Mouse (Mus musculus) heart, embryonic 13.5 days (tissue): ENCODE data around the gene Ift46. TPM values are rescaled to one million over a fixed set of nuclear protein-coding genes. Genes with fewer than 3 reads are reported as not detected.
A peak's percentile ranks its signal among the peaks of the same experiment; 100 is the strongest.

Experiments
- ATAC-seq: fragments of 200-750 bp; cut with Nextera tagmentation; 2 replicates; pipeline ENCODE4 v1.8.0; 2017; ENCODE audit warnings: moderate TSS enrichment; ENCODE audit not compliant: insufficient number of reproducible peaks, low FRiP score, low TSS enrichment; ENCODE audit errors: extremely low read depth
- H3K27ac ChIP-seq: fragments of 300-500 bp; sonication (generic); replicated peaks from 2 replicates; pipeline ENCODE4 v1.5.1; 2015; ENCODE audit warnings: moderate library complexity, mild to moderate bottlenecking, inconsistent platforms
- H3K27me3 ChIP-seq: fragments of 300-500 bp; sonication (generic); replicated peaks from 2 replicates; pipeline ENCODE4 v1.6.1; 2015; ENCODE audit warnings: mild to moderate bottlenecking, inconsistent platforms
- H3K36me3 ChIP-seq: fragments of 300-500 bp; sonication (generic); 2 replicates; pipeline ENCODE4 v1.6.1; 2015; ENCODE audit warnings: mild to moderate bottlenecking, inconsistent platforms
- H3K4me1 ChIP-seq: fragments of 300-500 bp; sonication (generic); 2 replicates; pipeline ENCODE4 v1.6.1; 2015; ENCODE audit warnings: inconsistent platforms
- H3K4me2 ChIP-seq: fragments of 300-500 bp; sonication (generic); 2 replicates; pipeline ENCODE4 v1.6.1; 2015; ENCODE audit warnings: inconsistent platforms, mild to moderate bottlenecking, moderate library complexity
- H3K4me3 ChIP-seq: fragments of 300-500 bp; sonication (generic); 2 replicates; pipeline ENCODE4 v1.5.1; 2015; ENCODE audit warnings: moderate library complexity, mild to moderate bottlenecking, inconsistent platforms
- H3K9ac ChIP-seq: fragments of 300-500 bp; sonication (generic); 2 replicates; pipeline ENCODE4 v1.6.1; 2015; ENCODE audit warnings: inconsistent platforms, mild to moderate bottlenecking, moderate library complexity
- H3K9me3 ChIP-seq: fragments of 300-500 bp; sonication (generic); 2 replicates; pipeline ENCODE4 v1.6.1; 2016; ENCODE audit warnings: inconsistent platforms
- WGBS: fragments of 180-500 bp; shearing (Covaris S2); methylation state at CpG from one replicate; pipeline ENCODE4 v1.1.7; 2015; ENCODE audit warnings: mixed read lengths; 5-methylcytosine and 5-hydroxymethylcytosine counted together
- polyA plus RNA-seq: library from polyadenylated mRNA; unstranded; fragments of >200 nt; fragmentation: Nextera tagmentation; extraction: Ambion mirVana; gene quantifications from 2 replicates; pipeline ENCODE4 v1.2.1, GENCODE M21; 2015

Ift46 gene
- polyA plus RNA-seq, 1 experiment from 2014 or later = 65.7 TPM

DNA sequence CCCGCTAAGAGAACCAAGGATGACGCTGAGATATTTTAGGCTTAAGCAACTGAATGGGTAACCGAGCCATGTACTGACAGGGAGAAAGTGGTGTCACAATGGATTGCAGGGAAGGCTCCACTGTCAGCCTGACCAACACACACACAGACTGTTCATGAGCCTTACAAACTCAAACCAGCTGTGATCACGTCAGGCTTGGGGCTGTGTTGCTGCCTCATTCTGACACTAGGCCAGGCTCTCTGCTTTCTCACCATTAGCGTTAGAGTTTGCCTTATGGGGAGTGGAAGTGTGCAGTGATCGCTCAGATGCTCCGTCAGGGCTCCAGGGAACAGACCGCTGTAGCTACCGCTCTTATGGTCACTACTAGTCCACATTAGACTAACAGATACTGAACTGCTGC is 25.1 kb downstream of the Ift46 start:
- Histone ChIP-seq H3K4me2 (no peak overlapping the region), H3K9ac (no peak overlapping the region), H3K4me3 (no peak overlapping the region), H3K4me1 (no peaks in the 10 kb centered on the region), H3K36me3 (peaks cover 47% of the 10 kb centered on the region), H3K27ac (no peak overlapping the region), H3K9me3 (no peaks in the 10 kb centered on the region), H3K27me3 (peaks cover 15% of the 10 kb centered on the region)
- no peak for ATAC-seq
- 73% methylated on average over 9 of the region's 9 CpGs for WGBS

DNA sequence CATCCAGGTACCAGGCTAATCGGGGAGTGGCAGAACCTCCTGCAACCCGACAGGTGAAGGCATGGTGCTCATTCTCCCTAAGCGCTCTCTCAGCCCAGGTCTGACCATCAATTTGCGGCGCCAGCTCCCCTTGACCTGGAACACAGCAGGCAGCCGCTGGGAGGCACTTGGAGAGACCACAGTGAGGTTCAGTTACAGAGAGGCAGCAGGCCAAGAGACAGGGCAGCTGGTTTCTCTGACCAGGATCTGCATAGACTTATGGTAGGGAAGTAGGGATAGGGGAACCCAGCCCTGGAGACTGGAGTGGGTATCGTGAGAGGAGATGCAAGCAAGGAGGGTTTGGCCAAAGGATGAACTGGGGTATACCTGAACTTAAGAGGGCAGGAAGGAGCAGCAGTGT is 30.6 kb downstream of the Ift46 start:
- WGBS = 38% methylated on average over 7 of the region's 7 CpGs
- H3K36me3 ChIP-seq = no peaks in the 10 kb centered on the region
- peak overlapping the region; percentile 82 for H3K4me2 ChIP-seq
- no peak overlapping the region for H3K27ac ChIP-seq
- peaks cover 48% of the 10 kb centered on the region for H3K27me3 ChIP-seq
- H3K4me1 ChIP-seq = peaks cover 16% of the 10 kb centered on the region
- no peak for ATAC-seq
- peak overlapping the region; percentile 65; the same call in 1 of the 2 replicates for H3K4me3 ChIP-seq
- H3K9me3 ChIP-seq = no peaks in the 10 kb centered on the region
- H3K9ac ChIP-seq = no peak overlapping the region

DNA sequence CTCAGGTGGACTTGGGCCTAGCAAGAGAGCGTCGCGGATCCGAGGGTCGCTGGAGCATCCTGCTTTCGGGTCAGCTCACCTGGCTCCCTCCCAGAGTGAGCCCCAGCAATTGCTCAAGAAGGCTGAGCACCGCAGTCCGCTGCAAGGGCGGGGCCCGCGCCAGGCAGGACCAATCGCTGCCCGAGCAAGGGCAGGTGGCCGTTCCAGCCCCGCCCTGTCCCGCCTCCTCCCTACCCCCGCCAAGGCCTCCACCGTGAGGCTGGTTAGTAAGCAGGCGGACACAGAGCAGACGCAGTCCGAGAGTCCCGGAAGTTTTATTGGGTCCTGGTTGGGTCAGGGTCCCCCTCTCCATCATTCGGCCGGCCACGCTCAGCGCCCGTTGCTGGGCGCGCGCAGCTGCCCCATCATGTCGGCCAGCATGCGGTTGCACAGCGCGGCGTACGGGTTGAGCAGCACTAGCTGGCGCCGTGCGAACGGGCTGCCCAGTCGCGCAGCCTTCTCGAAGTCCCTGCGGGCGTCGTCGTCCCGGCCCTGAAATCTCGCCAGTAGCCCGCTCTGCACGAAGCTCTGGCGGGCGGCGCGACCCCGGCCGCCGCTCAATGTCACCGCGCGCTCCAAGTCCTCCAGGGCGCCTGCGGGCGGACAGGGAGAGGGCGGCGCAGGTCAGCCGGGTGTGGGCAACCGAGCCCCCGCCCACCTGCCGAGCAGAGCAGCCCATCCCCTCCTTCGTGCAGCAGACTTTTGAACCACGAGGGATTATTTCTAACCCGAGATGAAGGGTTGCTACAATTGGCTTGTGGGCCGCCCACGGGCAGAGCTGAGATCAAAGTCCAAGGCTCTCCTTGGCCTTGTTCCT is 31.6 kb downstream of the Ift46 start, which contains the start of gene Tmem25:
TSS of gene Tmem25 (minus strand) at position 206 of the 856 bp plus-strand sequence.
- H3K27me3 ChIP-seq = peaks cover 48% of the 10 kb centered on the region
- H3K4me2 ChIP-seq = peak within 1 kb of the TSS; percentile 82
- H3K36me3 ChIP-seq = no peaks in the 10 kb centered on the region
- under 1% methylated on average over 75 of the region's 75 CpGs for WGBS
- peak within 1 kb of the TSS; percentile 65 for H3K4me3 ChIP-seq
- H3K9ac ChIP-seq = peak within 1 kb of the TSS; percentile 82
- H3K27ac ChIP-seq = peak within 1 kb of the TSS; percentile 70
- ATAC-seq = peak; percentile 75
- no peaks in the 10 kb centered on the region for H3K9me3 ChIP-seq
- H3K4me1 ChIP-seq = peaks cover 16% of the 10 kb centered on the region

DNA sequence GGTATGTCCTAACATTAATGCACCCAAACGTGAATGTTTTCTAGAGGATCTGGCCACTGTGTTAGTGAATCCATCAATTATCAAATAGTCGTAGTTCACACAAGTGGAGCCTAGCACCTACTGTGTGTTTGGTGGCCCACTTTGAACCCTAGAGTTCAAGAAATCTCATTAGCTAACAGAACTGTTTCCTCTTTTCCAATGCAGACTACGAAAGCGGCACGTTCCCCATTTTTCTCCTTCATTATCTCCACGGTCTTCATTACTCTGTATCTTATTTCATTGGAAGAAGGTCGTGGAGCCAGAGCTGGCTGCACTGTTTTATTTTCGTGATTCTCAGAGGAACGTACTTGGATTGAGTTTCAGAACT is 32.2 kb downstream of the Ift46 start:
- Histone ChIP-seq H3K36me3 (peaks cover 5% of the 10 kb centered on the region), H3K9me3 (no peaks in the 10 kb centered on the region), H3K27ac (no peak overlapping the region), H3K9ac (peak overlapping the region; percentile 82), H3K27me3 (peaks cover 48% of the 10 kb centered on the region), H3K4me3 (peak overlapping the region; percentile 65), H3K4me2 (peak overlapping the region; percentile 82), H3K4me1 (peaks cover 16% of the 10 kb centered on the region)
- 42% methylated on average over 9 of the region's 9 CpGs for WGBS
- ATAC-seq = no peak

- Histone ChIP-seq H3K27me3 (peaks cover 44% of the 10 kb centered on the region), H3K4me1 (peaks cover 16% of the 10 kb centered on the region), H3K27ac (no peak overlapping the region), H3K9ac (no peak overlapping the region), H3K9me3 (no peaks in the 10 kb centered on the region), H3K4me3 (no peak overlapping the region), H3K36me3 (peaks cover 21% of the 10 kb centered on the region), H3K4me2 (no peak overlapping the region)
- no peak for ATAC-seq
- WGBS = 68% methylated on average over 6 of the region's 6 CpGs
Observed at GRCm38 (mm10) chr9:44801669-44802068, 34.0 kb downstream of the Ift46 start.

- peaks cover 16% of the 10 kb centered on the region for H3K4me1 ChIP-seq
- peaks cover 33% of the 10 kb centered on the region for H3K27me3 ChIP-seq
- H3K27ac ChIP-seq = no peak within 1 kb of the TSS
- H3K9me3 ChIP-seq = no peaks in the 10 kb centered on the region
- H3K36me3 ChIP-seq = peaks cover 33% of the 10 kb centered on the region
- no peak for ATAC-seq
- H3K9ac ChIP-seq = no peak within 1 kb of the TSS
- H3K4me3 ChIP-seq = no peak within 1 kb of the TSS
- H3K4me2 ChIP-seq = no peak within 1 kb of the TSS
- WGBS = 62% methylated on average over 4 of the region's 4 CpGs
Observed at GRCm38 (mm10) chr9:44802808-44803450, 35.2 kb downstream of the Ift46 start, which contains the start of gene Ttc36. Gene Ttc36 (minus strand): TSS chr9:44803072.

DNA sequence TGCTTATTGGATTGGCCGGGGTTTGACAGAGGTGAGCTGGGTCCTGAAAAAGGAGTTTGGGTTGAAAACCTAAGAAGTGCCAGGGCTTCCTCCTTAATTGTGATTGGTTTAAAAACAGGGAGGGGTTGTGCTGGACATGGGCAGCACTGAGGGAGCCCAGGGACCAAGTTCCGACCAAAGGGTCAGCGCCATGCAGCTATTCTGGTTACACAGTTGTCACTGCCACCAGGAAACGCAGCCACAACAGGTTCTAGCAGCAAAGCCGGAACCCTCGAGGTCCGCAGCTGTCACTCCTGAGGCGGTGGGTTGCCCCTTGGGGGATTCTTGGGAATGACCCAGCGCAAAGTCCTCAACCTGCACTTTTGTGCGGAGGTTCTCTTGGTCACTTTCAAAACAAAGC is 37.0 kb downstream of the Ift46 start:
- 89% methylated on average over 10 of the region's 10 CpGs for WGBS
- Histone ChIP-seq H3K36me3 (peaks cover 51% of the 10 kb centered on the region), H3K27ac (no peak overlapping the region)

GRCm38 (mm10) chr9:44805536-44805935 is 37.8 kb downstream of the Ift46 start:
- Histone ChIP-seq H3K9ac (no peak overlapping the region), H3K4me1 (no peaks in the 10 kb centered on the region), H3K4me3 (no peak overlapping the region), H3K4me2 (no peak overlapping the region), H3K27me3 (peaks cover 17% of the 10 kb centered on the region), H3K9me3 (no peaks in the 10 kb centered on the region), H3K27ac (no peak overlapping the region), H3K36me3 (peaks cover 59% of the 10 kb centered on the region)
- WGBS = 83% methylated on average over 5 of the region's 5 CpGs
- ATAC-seq = no peak

More for the DNA sequence above, 37.0 kb downstream of the Ift46 start:
- H3K4me2 ChIP-seq = no peak overlapping the region
- no peak for ATAC-seq
- peaks cover 23% of the 10 kb centered on the region for H3K27me3 ChIP-seq
- H3K9me3 ChIP-seq = no peaks in the 10 kb centered on the region
- no peak overlapping the region for H3K4me3 ChIP-seq
- peaks cover 7% of the 10 kb centered on the region for H3K4me1 ChIP-seq
- H3K9ac ChIP-seq = no peak overlapping the region

DNA sequence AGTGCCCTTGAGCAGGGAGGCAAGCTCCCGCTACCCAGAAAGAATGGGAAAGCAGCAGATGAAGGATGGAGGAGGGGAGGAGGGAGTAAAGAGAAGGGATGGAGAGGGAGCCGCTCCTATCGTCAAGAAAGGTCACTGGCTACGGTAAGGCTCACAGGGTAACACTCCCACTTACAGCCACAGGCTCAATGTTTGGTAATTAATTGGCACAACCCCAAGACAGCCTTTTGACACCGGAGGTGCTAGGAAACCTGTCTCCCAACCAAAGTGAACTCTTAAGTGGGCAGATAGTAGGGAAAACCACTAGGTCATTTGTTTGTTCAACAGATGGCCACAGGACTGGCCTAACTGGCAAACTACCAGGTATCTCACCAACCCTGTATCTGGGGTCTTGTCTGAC is 39.4 kb downstream of the Ift46 start:
- H3K4me2 ChIP-seq = no peak overlapping the region
- no peak for ATAC-seq
- H3K9me3 ChIP-seq = no peaks in the 10 kb centered on the region
- H3K27ac ChIP-seq = no peak overlapping the region
- no peaks in the 10 kb centered on the region for H3K4me1 ChIP-seq
- H3K36me3 ChIP-seq = peaks cover 75% of the 10 kb centered on the region
- H3K4me3 ChIP-seq = no peak overlapping the region
- H3K27me3 ChIP-seq = 0 out of 2 replicates have a peak, but pooled peaks cover under 1% of the 10 kb centered on the region
- 73% methylated on average over 5 of the region's 5 CpGs for WGBS
- no peak overlapping the region for H3K9ac ChIP-seq

DNA sequence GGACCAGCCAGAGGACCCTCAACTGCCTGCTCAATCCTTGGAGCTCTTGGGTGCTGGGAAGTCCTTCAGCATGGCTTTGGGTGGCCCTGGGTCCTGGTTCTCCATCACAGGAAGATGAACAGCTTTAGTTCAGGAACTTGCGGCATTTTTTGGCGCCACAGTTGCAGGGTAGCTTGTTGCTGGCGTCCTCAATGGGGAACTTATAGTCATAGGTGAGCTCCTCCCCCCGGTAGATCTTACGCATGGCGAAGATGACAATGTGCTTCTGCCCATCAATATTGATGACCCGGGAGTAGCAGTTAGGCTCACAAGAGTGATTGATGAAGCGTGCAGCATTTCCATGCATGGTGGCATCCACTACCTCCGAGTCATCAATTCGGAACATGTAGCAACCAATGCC is 40.1 kb downstream of the Ift46 start:
- no peak for ATAC-seq
- H3K4me2 ChIP-seq = no peak overlapping the region
- peaks cover 82% of the 10 kb centered on the region for H3K36me3 ChIP-seq
- no peak overlapping the region for H3K27ac ChIP-seq
- no peak overlapping the region for H3K4me3 ChIP-seq
- H3K4me1 ChIP-seq = no peaks in the 10 kb centered on the region
- no peak overlapping the region for H3K9ac ChIP-seq
- H3K27me3 ChIP-seq = no peaks in the 10 kb centered on the region
- 92% methylated on average over 10 of the region's 10 CpGs for WGBS
- H3K9me3 ChIP-seq = no peaks in the 10 kb centered on the region

DNA sequence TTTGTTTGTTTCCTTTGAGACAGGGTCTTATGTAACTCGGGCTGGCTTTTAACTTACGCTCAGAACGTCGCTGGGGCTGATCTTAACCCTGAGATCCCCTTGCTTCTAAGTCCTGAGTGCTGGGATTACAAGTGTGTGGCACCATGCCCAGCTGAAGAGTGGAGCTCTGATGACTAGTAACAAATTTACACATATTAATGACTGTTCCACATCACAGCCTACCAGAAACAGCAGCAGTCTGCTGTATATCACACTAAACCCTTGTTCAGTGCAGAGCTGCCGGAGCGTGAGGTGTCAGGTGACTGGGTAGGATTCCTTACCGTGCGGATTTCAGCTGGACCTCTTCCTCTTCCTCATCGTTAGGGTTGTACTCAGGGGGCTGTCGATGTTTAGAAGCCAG is 42.6 kb downstream of the Ift46 start:
- H3K4me3 ChIP-seq = no peak overlapping the region
- H3K9me3 ChIP-seq = no peaks in the 10 kb centered on the region
- H3K4me2 ChIP-seq = no peak overlapping the region
- H3K27me3 ChIP-seq = no peaks in the 10 kb centered on the region
- no peak overlapping the region for H3K27ac ChIP-seq
- WGBS = 83% methylated on average over 10 of the region's 10 CpGs
- H3K4me1 ChIP-seq = no peaks in the 10 kb centered on the region
- H3K9ac ChIP-seq = no peak overlapping the region
- peaks cover 99% of the 10 kb centered on the region for H3K36me3 ChIP-seq
- ATAC-seq = no peak
